Mouse (Mus musculus) neutrophil, adult 65 days (primary cell): Measurements from ENCODE around the gene Sel1l2. TPM values are rescaled to one million over a fixed set of nuclear protein-coding genes. Genes with fewer than 3 reads are reported as not detected.

Experiments used
- total RNA-seq: library from RNA; stranded (reverse); gene quantifications from 2 replicates; pipeline ENCODE4 v1.2.4, GENCODE M21; 2023

Gene Sel1l2
- not detected in 2 replicates for total RNA-seq

DNA sequence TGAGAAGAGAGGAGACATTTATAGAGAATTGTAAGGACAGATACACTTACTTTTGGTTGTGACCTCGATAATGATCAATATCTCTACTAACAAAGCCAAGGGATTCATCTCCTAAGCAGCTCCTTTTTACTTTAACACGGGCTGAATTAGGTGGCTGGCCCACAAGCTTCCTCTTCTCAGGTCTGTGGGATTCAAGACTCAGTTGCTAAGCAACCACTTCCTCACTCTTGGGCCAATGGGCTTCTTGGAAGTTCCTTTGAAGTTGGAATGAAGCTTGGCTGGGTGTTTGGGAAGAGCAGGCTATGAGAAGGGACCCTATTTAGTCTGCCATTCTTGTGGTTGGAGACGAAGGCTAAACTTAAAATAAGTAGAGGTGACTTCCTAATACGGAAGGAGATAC lies at the start of gene Sel1l2:
Gene Sel1l2, minus strand, starts transcription at position 182 of the 400 bp plus-strand sequence.

DNA sequence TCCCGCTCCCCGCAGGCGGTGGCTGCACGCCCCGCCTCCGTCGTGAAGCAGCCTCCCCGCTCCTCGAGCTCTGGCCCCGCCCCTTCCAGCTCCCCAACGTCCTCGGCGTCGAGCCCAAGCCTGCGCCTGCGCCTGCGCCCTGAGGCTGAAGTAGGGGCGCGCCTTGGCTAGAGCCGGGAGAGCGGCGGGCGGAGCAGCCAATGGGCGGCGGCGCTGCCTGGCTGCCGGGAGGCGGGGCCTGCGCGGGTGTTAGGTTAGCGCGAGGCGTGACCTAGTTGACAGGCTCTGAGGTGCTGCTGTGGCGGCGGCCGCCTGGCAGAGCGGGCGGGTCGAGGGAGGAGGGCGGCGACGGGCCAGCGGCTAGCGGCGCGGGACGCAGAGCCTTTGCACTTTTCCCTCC lies 5.7 kb upstream of the Sel1l2 start, which contains the start of gene Macrod2:
Gene Macrod2, plus strand, starts transcription at position 131 of the 400 bp plus-strand sequence.

Other genes starting within 250 kb of the Sel1l2 start
- not detected in 2 replicates for gene Gm17374, start 237.7 kb downstream of the Sel1l2 start, total RNA-seq
- gene Esf1, start 219.1 kb downstream of the Sel1l2 start, total RNA-seq = 7.8 and 10.8 TPM in 2 replicates
- 3.7 and 3.9 TPM in 2 replicates for gene Ndufaf5, start 219.1 kb downstream of the Sel1l2 start, total RNA-seq
- gene Macrod2, start 5.6 kb upstream of the Sel1l2 start, total RNA-seq = 0.29 and 1.1 TPM in 2 replicates